Mouse (Mus musculus) stomach, postnatal 0 days (tissue): ENCODE data around the gene Cyp20a1. TPM values are rescaled to one million over a fixed set of nuclear protein-coding genes. Genes with fewer than 3 reads are reported as not detected.

Experiments
- ATAC-seq: fragments of 200-750 bp; cut with Nextera tagmentation; 2 replicates; pipeline ENCODE4 v1.8.0; 2017; ENCODE audit not compliant: low FRiP score, low TSS enrichment
- DNase-seq: peaks from one replicate; pipeline ENCODE4 v3.0.0-alpha.2; 2016; ENCODE audit warnings: low spot score
- H3K27ac ChIP-seq: fragments of 300-500 bp; sonication (generic); replicated peaks from 2 replicates; pipeline ENCODE4 v1.5.1; 2014; ENCODE audit warnings: mild to moderate bottlenecking, control low read depth
- H3K27me3 ChIP-seq: fragments of 300-500 bp; sonication (generic); 2 replicates; pipeline ENCODE4 v1.6.1; 2014; ENCODE audit warnings: low read length; ENCODE audit not compliant: control insufficient read depth, insufficient read depth
- H3K36me3 ChIP-seq: fragments of 300-500 bp; sonication (generic); 2 replicates; pipeline ENCODE4 v1.6.1; 2014; ENCODE audit warnings: low read length, mixed read lengths; ENCODE audit not compliant: control insufficient read depth, insufficient read depth
- H3K4me1 ChIP-seq: fragments of 300-500 bp; sonication (generic); replicated peaks from 2 replicates; pipeline ENCODE4 v1.6.1; 2014; ENCODE audit warnings: antibody characterized with exemption; ENCODE audit not compliant: control insufficient read depth, insufficient read depth
- H3K4me2 ChIP-seq: fragments of 300-500 bp; sonication (generic); replicated peaks from 2 replicates; pipeline ENCODE4 v1.6.1; 2014; ENCODE audit warnings: low read depth, mild to moderate bottlenecking, control low read depth, moderate library complexity
- H3K4me3 ChIP-seq: fragments of 300-500 bp; sonication (generic); 2 replicates; pipeline ENCODE4 v1.5.1; 2014; ENCODE audit warnings: low read depth, low read length, control low read depth
- H3K9ac ChIP-seq: fragments of 300-500 bp; sonication (generic); 2 replicates; pipeline ENCODE4 v1.6.1; 2014; ENCODE audit warnings: mild to moderate bottlenecking, low read length, control low read depth, mixed read lengths
- H3K9me3 ChIP-seq: fragments of 300-500 bp; sonication (generic); 2 replicates; pipeline ENCODE4 v1.6.1; 2016; ENCODE audit warnings: low read length; ENCODE audit not compliant: control insufficient read depth
- CTCF ChIP-seq: IDR thresholded peaks from 2 replicates; pipeline ENCODE4 v1.5.1; 2016; ENCODE audit warnings: antibody characterized with exemption, low read depth, mild to moderate bottlenecking, moderate library complexity
- EP300 ChIP-seq: optimal IDR thresholded peaks from 2 replicates; pipeline ENCODE3; 2016; ENCODE audit warnings: antibody characterized with exemption
- WGBS: fragments of 180-500 bp; shearing (Covaris S2); extraction: QIAGEN DNeasy Blood & Tissue Kit; methylation state at CpG from one replicate; pipeline ENCODE4 v1.1.7; 2014; 5-methylcytosine and 5-hydroxymethylcytosine counted together
- polyA plus RNA-seq: library from polyadenylated mRNA; unstranded; fragments of >200 nt; fragmentation: Nextera tagmentation; extraction: Ambion mirVana; gene quantifications from 2 replicates; pipeline ENCODE4 v1.2.1, GENCODE M21; 2015

Cyp20a1 gene
- 11.0 and 11.5 TPM in 2 replicates for polyA plus RNA-seq

DNA sequence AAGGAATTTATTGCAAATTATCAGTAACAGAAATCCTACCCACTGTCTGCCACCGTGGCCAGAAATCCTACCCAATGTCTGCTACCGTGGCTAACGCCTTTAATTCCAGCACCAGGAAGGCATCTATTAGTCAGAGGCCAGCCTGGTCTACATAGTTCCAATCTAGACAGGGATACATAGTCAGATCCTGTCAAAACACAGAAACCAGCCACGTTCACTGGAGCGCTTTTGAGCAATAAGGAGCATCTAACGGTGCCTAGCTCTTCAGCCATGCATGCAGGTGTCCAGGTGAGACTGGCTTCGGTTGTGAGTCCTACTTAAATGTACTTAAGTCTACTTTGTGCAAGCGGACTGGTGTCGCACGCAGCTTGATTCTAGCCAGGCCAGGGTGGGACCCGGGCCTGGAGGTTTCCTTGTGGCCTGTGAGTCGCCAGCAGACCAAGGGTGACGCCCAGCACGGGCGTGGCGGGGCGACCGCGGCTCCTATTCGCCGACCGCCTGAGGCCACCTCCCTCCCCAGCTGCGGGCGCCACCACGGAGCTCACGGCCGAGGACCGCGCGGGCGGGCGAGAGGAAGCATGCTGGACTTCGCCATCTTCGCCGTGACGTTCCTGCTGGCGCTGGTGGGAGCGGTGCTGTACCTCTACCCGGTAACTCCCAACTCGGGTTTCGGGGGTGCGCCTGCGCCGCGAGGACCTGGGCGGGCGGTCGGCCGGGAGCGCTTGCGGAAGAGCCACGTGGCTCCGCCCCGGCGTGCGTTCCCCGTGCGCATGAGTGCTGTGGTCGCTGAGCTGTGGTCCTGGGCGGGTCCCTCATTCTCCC lies at the start of gene Cyp20a1:
Gene Cyp20a1 (plus strand): TSS at position 516 of the 822 bp plus-strand sequence.
- H3K9ac ChIP-seq, result peak within 1 kb of the TSS; percentile 70
- DNase-seq (peak; percentile 95), ATAC-seq (peak; percentile 99)
- peak; percentile 22; the same call in 1 of the 2 replicates for TF ChIP-seq CTCF
- TF ChIP-seq EP300, result no peak
- H3K27me3 ChIP-seq, result no peaks in the 10 kb centered on the region
- peak within 1 kb of the TSS; percentile 68 for H3K4me3 ChIP-seq
- peak within 1 kb of the TSS; percentile 93 for H3K27ac ChIP-seq
- H3K4me2 ChIP-seq, result peak within 1 kb of the TSS; percentile 66
- no peaks in the 10 kb centered on the region for H3K36me3 ChIP-seq
- 1% methylated on average over 60 of the region's 60 CpGs for WGBS
- no peaks in the 10 kb centered on the region for H3K4me1 ChIP-seq
- no peaks in the 10 kb centered on the region for H3K9me3 ChIP-seq

GRCm38 (mm10) chr1:60293921-60294320 lies 49.2 kb upstream of the Cyp20a1 start:
- no peak overlapping the region for H3K27ac ChIP-seq
- H3K9ac ChIP-seq, result no peak overlapping the region
- peaks cover 8% of the 10 kb centered on the region; the same call in 1 of the 2 replicates for H3K36me3 ChIP-seq
- H3K9me3 ChIP-seq, result no peaks in the 10 kb centered on the region
- no peak overlapping the region for H3K4me2 ChIP-seq
- no peak for ATAC-seq
- H3K4me1 ChIP-seq, result no peaks in the 10 kb centered on the region
- TF ChIP-seq EP300 (no peak), CTCF (no peak)
- H3K4me3 ChIP-seq, result no peak overlapping the region
- no peaks in the 10 kb centered on the region for H3K27me3 ChIP-seq
- no peak for DNase-seq
- 54% methylated on average over 1 of the region's 1 CpGs for WGBS

- Histone ChIP-seq H3K27me3 (no peaks in the 10 kb centered on the region), H3K9ac (peak overlapping the region; percentile 70), H3K36me3 (no peaks in the 10 kb centered on the region), H3K4me2 (peak overlapping the region; percentile 66), H3K9me3 (no peaks in the 10 kb centered on the region), H3K4me1 (no peaks in the 10 kb centered on the region), H3K27ac (peak overlapping the region; percentile 93), H3K4me3 (peak overlapping the region; percentile 68)
- ATAC-seq (no peak), DNase-seq (no peak)
- WGBS, result 8% methylated on average over 14 of the region's 14 CpGs
- TF ChIP-seq EP300 (no peak), CTCF (no peak)
Observed at GRCm38 (mm10) chr1:60343630-60344455, 720 bp downstream of the Cyp20a1 start.

DNA sequence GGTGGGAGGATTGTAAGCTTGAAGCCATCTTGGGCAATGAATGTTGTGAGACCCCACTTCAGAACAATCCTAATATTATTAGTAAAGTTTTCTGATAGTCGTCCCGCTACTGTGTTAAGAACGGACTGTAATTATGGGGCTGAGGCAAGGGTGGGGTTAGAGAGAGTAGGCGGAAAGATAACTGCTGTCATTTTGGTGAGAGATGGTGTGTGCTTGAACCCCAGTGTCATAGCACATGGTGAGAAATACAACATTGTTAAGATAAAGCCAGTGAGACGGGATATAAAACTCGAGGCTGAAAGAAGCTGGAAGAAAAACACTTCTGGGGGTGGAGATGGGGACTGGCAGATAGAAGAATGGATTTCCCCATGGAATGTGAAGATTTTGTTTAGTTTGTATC lies 1.5 kb downstream of the Cyp20a1 start:
- Histone ChIP-seq H3K27me3 (no peaks in the 10 kb centered on the region), H3K4me2 (no peak overlapping the region), H3K27ac (no peak overlapping the region), H3K4me3 (no peak overlapping the region), H3K9ac (no peak overlapping the region), H3K9me3 (no peaks in the 10 kb centered on the region), H3K36me3 (no peaks in the 10 kb centered on the region), H3K4me1 (no peaks in the 10 kb centered on the region)
- DNase-seq (no peak), ATAC-seq (no peak)
- TF ChIP-seq CTCF, result no peak
- no peak for TF ChIP-seq EP300
- WGBS, result 71% methylated on average over 6 of the region's 6 CpGs

DNA sequence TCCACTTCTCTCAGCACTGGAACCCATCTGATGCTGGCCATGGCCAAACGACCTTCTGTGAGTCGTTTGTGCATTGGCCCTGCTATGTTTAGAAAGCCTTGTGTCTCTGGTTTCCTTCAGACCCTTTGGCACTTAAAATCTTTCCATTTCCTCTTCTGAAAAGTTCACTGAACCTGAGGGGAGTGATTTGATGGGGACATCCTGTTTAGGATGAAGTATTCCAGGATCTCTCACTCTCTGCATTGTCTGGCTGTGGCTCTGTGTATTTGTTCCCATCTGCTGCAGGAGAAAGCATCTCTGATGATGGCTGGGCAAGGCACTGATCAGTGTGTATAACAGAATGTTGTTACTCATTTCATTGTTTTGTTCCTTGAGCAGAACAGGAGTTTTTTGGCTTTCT lies 2.6 kb downstream of the Cyp20a1 start:
- 40% methylated on average over 2 of the region's 2 CpGs for WGBS
- H3K9me3 ChIP-seq, result no peaks in the 10 kb centered on the region
- ATAC-seq (no peak), DNase-seq (no peak)
- no peak overlapping the region for H3K9ac ChIP-seq
- H3K27ac ChIP-seq, result no peak overlapping the region
- no peak overlapping the region for H3K4me2 ChIP-seq
- H3K4me1 ChIP-seq, result no peaks in the 10 kb centered on the region
- H3K36me3 ChIP-seq, result no peaks in the 10 kb centered on the region
- TF ChIP-seq CTCF, result no peak
- no peak for TF ChIP-seq EP300
- no peaks in the 10 kb centered on the region for H3K27me3 ChIP-seq
- H3K4me3 ChIP-seq, result no peak overlapping the region
